Mouse (Mus musculus) midbrain, embryonic 10.5 days (tissue): ENCODE data around the gene Lnpep. TPM values are rescaled to one million over a fixed set of nuclear protein-coding genes. Genes with fewer than 3 reads are reported as not detected.
"Not testable (repeated sequence)": the region's sequence is repeated elsewhere in the genome, so short reads cannot be mapped to it uniquely, and the experiment has no call there.

Experiments
- DNase-seq: peaks from one replicate; pipeline ENCODE4 v3.0.0-alpha.2; 2017; ENCODE audit warnings: low spot score
- H3K27ac ChIP-seq: fragments of 300-500 bp; sonication (generic); replicated peaks from 2 replicates; pipeline ENCODE4 v1.5.1; 2016; ENCODE audit warnings: mild to moderate bottlenecking
- H3K27me3 ChIP-seq: fragments of 300-500 bp; sonication (generic); 2 replicates; pipeline ENCODE4 v1.6.1; 2016; ENCODE audit warnings: low read depth, mild to moderate bottlenecking; ENCODE audit not compliant: poor library complexity, severe bottlenecking
- H3K36me3 ChIP-seq: fragments of 300-500 bp; sonication (generic); 2 replicates; pipeline ENCODE4 v1.6.1; 2016; ENCODE audit warnings: mild to moderate bottlenecking, moderate library complexity
- H3K4me1 ChIP-seq: fragments of 300-500 bp; sonication (generic); 2 replicates; pipeline ENCODE4 v1.6.1; 2016
- H3K4me3 ChIP-seq: fragments of 300-500 bp; sonication (generic); 2 replicates; pipeline ENCODE4 v1.5.1; 2016; ENCODE audit warnings: mild to moderate bottlenecking, moderate library complexity
- H3K9me3 ChIP-seq: fragments of 300-500 bp; sonication (generic); replicated peaks from 2 replicates; pipeline ENCODE4 v1.6.1; 2016; ENCODE audit warnings: mild to moderate bottlenecking
- WGBS: fragments of 180-500 bp; shearing (Covaris S2); methylation state at CpG from one replicate; pipeline ENCODE4 v1.1.7; 2016; 5-methylcytosine and 5-hydroxymethylcytosine counted together
- polyA plus RNA-seq: library from polyadenylated mRNA; unstranded; fragments of >200 nt; fragmentation: Nextera tagmentation; extraction: Ambion mirVana; gene quantifications from 2 replicates; pipeline ENCODE4 v1.2.1, GENCODE M21; 2016

Lnpep gene
- 5.7 and 6.9 TPM in 2 replicates for polyA plus RNA-seq

DNA sequence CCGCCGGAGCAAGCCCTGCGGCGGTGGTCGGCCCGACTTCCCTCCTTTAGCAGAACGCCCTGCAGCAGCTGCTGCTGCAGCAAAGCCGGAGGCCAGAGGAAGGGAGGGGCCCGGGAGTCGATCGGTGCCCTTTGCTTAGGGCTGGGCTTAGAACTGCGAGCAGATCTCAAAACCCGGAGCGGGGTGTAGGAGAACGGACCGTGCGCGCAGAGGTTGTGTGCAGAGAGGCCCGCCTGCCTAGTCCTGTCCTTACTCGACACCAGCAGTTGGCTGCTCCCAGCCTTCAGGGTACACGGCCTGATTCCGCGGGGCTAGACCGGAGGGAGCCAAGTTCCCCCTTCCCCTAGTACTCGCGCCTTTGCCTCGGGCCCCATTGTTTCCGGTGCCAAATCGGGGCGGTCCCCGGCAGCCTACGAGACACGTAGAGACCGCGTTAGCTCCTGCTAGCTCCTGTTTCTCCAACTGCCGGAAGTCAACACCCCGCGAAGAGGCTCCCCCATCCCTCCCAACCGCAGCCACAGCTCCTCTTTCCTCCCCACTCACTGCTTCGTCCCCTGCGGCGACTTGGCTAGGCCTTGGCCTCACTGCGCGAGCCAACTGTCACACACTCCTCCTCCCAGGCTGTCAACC is at the start of gene Lnpep:
Gene Lnpep (minus strand): TSS at position 94 of the 630 bp plus-strand sequence.
- DNase-seq: peak; percentile 91
- under 1% methylated on average over 44 of the region's 44 CpGs for WGBS
- Histone ChIP-seq H3K27me3 (no peaks in the 10 kb centered on the region), H3K4me3 (peak within 1 kb of the TSS; percentile 98), H3K4me1 (peaks cover 25% of the 10 kb centered on the region), H3K9me3 (peaks cover 5% of the 10 kb centered on the region; the same call in 1 of the 2 replicates), H3K36me3 (no peaks in the 10 kb centered on the region), H3K27ac (peak within 1 kb of the TSS; percentile 98)

DNA sequence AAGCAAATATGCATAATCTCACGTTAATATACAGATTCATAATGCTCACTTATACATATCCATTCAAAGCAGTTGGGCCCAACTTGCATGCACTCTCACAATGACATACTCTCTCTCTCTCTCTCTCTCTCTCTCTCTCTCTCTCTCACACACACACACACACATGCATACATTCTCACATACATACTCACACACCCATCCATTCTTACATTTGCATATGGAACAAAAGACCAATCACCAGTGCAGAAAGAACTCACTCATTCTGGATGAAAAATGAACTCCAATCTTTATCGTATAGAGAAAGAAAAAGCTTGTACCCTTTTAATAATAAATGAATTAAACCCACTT is 31.0 kb upstream of the Lnpep start:
- 38% methylated on average over 2 of the region's 2 CpGs for WGBS

DNA sequence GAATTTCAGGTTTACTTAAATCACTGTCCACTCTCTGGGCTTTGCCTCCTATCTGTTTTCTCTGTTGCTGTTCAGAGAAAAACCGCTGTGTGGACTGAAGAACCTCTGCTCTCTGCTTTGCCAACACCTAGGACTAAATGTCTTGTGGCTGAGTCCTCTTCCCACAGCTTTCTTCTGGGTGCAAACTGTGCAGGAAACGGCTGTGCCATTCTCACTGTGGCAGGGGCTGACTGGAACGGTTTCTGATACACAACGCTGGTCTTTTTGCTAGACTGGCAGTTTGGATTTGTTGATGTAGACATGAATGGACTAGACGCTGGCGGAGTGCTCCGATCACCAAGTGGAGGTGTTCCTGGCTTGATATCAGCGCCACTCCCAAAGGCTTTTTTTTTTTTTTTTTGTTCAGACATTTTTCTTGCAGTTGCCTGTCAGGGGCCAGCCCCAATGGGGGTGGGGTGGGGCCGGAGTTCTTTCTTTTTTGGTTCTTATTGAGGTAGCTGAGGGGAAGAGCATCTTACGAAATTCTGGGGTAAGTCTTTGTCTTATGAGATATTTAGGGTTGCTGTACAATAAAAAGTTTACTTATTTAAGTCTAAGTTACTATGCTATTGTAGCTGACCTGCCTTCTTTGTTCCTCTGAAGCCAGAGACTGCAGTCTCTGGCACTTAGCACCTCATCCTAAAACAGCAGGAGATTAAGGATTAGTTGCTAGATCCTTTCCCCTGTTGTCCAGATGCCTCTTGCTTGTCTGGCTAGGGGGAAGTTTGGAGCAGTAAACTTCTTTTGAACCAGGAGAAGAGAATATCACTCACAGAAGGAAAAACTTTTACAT is 30.4 kb upstream of the Lnpep start:
- Histone ChIP-seq H3K27ac (peak overlapping the region; percentile 55), H3K9me3 (peaks cover 2% of the 10 kb centered on the region; the same call in 1 of the 2 replicates), H3K4me3 (peak overlapping the region; percentile 24; the same call in 1 of the 2 replicates), H3K27me3 (no peaks in the 10 kb centered on the region), H3K4me1 (peaks cover 17% of the 10 kb centered on the region), H3K36me3 (no peaks in the 10 kb centered on the region)
- DNase-seq: peak; percentile 26
- WGBS: 17% methylated on average over 10 of the region's 10 CpGs

More for the DNA sequence above, 31.0 kb upstream of the Lnpep start:
- Histone ChIP-seq H3K27ac (no peak overlapping the region), H3K4me1 (peaks cover 17% of the 10 kb centered on the region), H3K27me3 (no peaks in the 10 kb centered on the region), H3K4me3 (no peak overlapping the region), H3K36me3 (no peaks in the 10 kb centered on the region), H3K9me3 (peaks cover 6% of the 10 kb centered on the region; the same call in 1 of the 2 replicates)
- no peak for DNase-seq

DNA sequence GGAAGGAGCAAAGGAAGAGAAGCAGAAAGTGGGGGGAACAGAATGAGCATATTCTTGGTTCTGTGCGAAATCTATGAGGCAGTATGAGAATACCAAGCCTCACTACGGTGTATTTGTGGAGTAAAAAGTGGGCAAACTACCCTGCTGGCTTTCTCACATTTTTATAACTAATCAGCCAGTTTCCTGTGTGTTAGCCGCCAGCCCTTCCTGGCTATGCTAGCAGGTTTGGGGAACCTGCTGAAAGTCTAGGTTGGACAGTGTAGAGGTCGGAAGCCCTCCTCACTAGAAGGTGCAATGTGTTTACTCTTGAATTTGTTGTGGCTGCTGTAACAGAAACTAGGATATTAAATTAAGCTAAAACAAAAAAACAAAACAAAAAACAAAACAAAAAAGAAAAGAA is 27.7 kb upstream of the Lnpep start:
- Histone ChIP-seq H3K27ac (no peak overlapping the region), H3K36me3 (no peaks in the 10 kb centered on the region), H3K4me3 (no peak overlapping the region), H3K27me3 (no peaks in the 10 kb centered on the region), H3K4me1 (peaks cover 17% of the 10 kb centered on the region), H3K9me3 (no peaks in the 10 kb centered on the region)
- no peak for DNase-seq
- WGBS: 83% methylated on average over 4 of the region's 4 CpGs

DNA sequence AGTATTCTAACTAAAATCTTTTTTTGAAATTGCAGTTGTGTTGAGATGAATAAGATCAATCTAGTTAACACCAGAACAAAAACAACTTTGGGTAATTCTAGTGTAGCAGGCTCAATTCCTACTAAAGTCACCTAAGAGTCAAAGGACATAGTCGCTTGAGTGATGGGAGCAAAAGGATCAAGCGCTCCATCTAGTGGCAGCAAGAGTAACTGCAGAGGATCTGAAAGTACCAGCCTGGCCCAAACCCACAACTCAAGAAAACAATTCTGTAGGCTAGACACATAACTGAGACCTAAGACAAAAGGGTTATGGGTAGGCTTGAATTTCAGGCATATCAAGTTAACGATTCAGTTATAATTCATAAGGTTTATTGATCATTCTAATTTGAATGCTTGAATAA is 20.9 kb upstream of the Lnpep start:
- H3K4me3 ChIP-seq: no peak overlapping the region
- no peaks in the 10 kb centered on the region for H3K4me1 ChIP-seq
- no peak overlapping the region for H3K27ac ChIP-seq
- no peaks in the 10 kb centered on the region for H3K27me3 ChIP-seq
- H3K36me3 ChIP-seq: no peaks in the 10 kb centered on the region
- WGBS: 5% methylated on average over 3 of the region's 3 CpGs
- DNase-seq: peak; percentile 33
- H3K9me3 ChIP-seq: no peaks in the 10 kb centered on the region

DNA sequence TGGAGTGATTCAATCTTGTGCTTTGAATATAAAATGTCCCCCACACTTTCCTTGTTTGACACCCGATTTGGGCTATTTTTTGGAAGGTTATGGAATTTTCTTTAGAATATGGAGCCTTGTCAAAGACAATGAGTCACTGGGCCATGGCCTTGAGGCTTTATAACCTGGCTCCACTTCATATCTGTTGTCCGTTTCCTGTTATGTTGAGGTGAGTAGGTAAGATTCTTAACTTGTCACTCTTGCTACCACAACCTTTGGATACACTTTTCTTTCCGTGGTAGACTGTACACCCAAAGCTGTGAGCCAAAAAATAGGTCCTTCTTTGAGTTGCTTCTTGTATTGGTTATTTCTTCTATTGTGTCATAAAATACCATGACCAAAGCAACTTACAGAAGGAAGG is 12.5 kb upstream of the Lnpep start:
- WGBS: 83% methylated on average over 3 of the region's 3 CpGs

DNA sequence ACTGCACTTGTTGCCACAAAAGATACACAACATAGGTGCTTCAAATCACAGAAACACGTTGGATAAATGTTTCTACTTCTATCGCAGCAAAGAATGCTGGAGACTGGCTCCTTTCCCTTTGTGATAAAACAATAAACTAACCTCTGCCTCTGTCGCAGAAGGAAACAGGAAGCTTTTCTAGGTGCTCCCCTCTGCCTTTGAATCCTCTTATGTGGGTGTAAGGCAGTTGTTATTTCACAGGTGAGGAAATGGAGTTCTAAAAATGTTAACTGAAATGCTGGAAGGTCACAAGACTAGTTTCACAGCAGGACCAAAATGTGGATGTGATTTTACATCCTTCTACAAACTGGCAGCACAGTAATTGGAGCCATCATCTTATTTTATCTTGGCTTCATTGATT is 11.3 kb upstream of the Lnpep start:
- no peaks in the 10 kb centered on the region for H3K4me1 ChIP-seq
- no peak overlapping the region for H3K4me3 ChIP-seq
- WGBS: 41% methylated on average over 3 of the region's 3 CpGs
- no peaks in the 10 kb centered on the region for H3K27me3 ChIP-seq
- H3K36me3 ChIP-seq: no peaks in the 10 kb centered on the region
- H3K9me3 ChIP-seq: no peaks in the 10 kb centered on the region
- DNase-seq: no peak
- H3K27ac ChIP-seq: no peak overlapping the region

More for the DNA sequence above, 12.5 kb upstream of the Lnpep start:
- Histone ChIP-seq H3K4me1 (no peaks in the 10 kb centered on the region), H3K27ac (no peak overlapping the region), H3K4me3 (no peak overlapping the region), H3K36me3 (no peaks in the 10 kb centered on the region), H3K27me3 (no peaks in the 10 kb centered on the region), H3K9me3 (no peaks in the 10 kb centered on the region)
- no peak for DNase-seq

DNA sequence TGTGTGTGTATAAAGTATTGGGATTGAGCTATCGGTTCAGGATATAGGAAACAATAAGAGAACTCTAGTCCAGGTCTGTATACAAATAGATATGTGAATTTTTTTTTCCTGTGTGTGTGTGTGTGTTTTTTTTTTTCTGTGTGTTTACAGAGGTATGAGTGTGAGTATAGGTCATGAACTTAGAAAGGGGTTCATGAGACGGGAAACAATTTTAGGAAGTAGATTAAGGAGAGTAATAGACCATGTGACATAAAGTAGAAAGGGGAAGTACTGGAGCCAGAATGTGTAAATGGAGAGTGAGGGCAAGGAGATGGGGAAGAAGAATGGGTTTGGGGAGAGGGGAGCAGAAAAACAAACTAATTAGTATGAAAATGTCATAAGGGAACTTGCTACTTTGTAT is 9.2 kb upstream of the Lnpep start:
- H3K9me3 ChIP-seq: no peaks in the 10 kb centered on the region
- no peak overlapping the region for H3K27ac ChIP-seq
- no peaks in the 10 kb centered on the region for H3K27me3 ChIP-seq
- DNase-seq: no peak
- no peaks in the 10 kb centered on the region for H3K36me3 ChIP-seq
- H3K4me1 ChIP-seq: no peaks in the 10 kb centered on the region
- no peak overlapping the region for H3K4me3 ChIP-seq
- 89% methylated on average over 2 of the region's 2 CpGs for WGBS

DNA sequence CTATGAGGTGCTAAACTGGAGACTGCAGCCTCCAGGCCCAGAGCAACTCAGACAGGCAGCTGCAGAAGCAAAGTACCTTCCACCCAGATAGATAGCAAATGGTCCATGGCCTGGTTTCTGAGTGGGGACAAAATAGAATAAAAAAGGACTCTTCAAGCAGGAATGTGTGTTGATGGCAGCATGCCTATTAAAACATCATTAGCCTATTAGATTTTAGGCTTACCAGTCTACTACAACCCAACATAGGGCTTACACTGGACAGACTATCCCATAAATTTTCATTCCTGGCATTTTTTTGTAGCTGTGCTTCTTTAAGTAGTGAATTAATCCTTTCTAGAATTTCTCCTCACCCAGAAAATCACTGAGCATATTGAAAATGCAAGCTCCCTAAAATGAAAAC is 7.1 kb upstream of the Lnpep start:
- no peak for DNase-seq
- Histone ChIP-seq H3K9me3 (peaks cover 5% of the 10 kb centered on the region; the same call in 1 of the 2 replicates), H3K4me3 (no peak overlapping the region), H3K27me3 (no peaks in the 10 kb centered on the region), H3K27ac (no peak overlapping the region), H3K4me1 (no peaks in the 10 kb centered on the region), H3K36me3 (no peaks in the 10 kb centered on the region)

DNA sequence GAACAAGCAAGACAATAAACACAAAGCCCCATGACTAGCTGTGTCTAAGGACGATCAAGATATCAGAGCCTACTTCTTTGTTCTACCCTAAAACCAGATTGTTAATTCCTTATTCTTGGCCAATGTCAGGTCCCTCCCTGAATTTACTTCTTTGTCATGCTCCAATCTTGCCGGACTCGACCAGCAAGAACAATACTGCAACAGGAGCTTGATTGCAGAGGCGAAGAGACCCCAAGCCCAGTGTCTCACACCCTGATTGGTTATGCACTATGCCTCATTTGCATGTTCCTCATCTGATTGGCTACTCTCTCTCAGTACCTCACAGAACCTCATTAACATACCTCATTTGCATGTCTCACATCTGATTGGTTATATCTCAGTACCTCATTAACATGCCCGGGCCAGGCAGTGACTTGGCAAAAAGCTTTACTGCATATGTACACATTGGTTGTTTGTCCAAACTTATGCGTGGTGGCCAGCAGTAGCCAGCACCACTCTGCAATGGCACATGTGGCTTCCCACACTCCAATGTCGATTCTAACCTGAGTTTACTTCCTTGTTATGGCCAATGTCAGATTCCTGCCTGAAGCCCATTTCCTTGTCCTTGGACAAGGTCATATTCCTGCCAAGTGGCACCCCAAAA is 3.5 kb upstream of the Lnpep start:
- 94% methylated on average over 7 of the region's 7 CpGs for WGBS
- not testable (repeated sequence) for DNase-seq, H3K36me3 ChIP-seq

DNA sequence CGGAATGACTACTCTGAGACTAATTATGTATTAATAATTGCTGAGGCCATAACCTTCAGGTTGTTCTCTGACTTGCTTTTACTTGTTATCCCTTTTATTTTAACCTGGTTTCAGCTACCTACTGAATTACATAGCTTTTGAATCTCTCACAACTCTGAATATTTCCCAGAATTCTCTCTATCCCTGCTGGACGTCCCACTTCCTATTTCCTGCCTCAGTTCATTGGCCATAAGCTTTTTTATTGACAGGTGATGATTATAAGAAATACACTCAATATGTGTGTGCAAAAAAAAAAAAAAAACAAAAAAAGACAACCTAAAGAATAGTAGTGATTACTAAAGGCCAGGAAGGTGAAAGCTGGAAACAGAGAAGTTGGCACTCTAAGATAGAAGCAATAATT is 2.7 kb upstream of the Lnpep start:
- no peak overlapping the region for H3K4me3 ChIP-seq
- H3K9me3 ChIP-seq: peaks cover 5% of the 10 kb centered on the region; the same call in 1 of the 2 replicates
- peaks cover 23% of the 10 kb centered on the region for H3K4me1 ChIP-seq
- no peaks in the 10 kb centered on the region for H3K36me3 ChIP-seq
- 91% methylated on average over 2 of the region's 2 CpGs for WGBS
- no peak for DNase-seq
- H3K27me3 ChIP-seq: no peaks in the 10 kb centered on the region
- H3K27ac ChIP-seq: no peak overlapping the region

More for the DNA sequence above, 3.5 kb upstream of the Lnpep start:
- not testable (repeated sequence) for H3K4me3 ChIP-seq, H3K27ac ChIP-seq, H3K9me3 ChIP-seq, H3K27me3 ChIP-seq
- H3K4me1 ChIP-seq: peaks cover 15% of the 10 kb centered on the region

DNA sequence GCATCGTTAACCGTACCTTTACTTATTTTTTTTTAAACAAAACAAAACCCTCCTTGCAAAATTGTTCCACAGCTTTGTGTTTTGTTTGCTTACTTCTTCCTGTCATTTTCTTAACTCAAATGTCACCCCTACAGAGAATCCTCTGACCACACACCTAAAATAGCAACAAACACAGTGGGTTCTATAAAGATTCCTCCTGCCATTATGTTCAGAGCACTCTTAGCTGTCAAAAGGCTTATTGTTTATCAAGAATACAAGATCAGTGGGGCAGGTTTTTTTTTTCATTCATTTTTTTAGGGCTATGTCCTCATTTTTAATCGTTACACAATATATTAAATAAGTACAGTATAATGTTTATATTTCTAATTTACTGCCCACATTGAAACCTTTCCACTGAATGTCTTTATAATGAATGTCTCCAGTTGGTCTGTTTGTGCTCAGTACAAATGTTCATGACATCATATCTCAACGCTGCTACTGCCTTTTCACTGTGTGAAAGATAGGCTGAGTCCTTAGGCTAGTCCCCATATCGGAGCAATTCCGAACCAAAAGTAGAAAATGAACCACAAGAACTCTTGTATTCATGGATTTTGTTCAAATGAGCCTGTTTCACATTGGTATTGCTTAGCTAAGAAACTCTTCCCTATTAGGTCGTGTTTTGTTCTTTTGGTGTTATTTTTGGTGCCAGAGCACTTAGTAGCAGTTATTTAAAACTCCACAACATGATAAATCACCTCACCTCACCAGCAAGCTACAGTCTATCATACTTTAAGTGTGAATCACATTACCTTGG is 1.2 kb upstream of the Lnpep start:
- H3K36me3 ChIP-seq: no peaks in the 10 kb centered on the region
- no peak for DNase-seq
- H3K4me3 ChIP-seq: peak overlapping the region; percentile 98
- WGBS: 64% methylated on average over 7 of the region's 7 CpGs
- H3K27ac ChIP-seq: peak overlapping the region; percentile 98
- H3K9me3 ChIP-seq: peaks cover 5% of the 10 kb centered on the region; the same call in 1 of the 2 replicates
- peaks cover 25% of the 10 kb centered on the region for H3K4me1 ChIP-seq
- no peaks in the 10 kb centered on the region for H3K27me3 ChIP-seq
